ENCODE assay signal across 30 mouse cellular contexts in the genomic region with DNA sequence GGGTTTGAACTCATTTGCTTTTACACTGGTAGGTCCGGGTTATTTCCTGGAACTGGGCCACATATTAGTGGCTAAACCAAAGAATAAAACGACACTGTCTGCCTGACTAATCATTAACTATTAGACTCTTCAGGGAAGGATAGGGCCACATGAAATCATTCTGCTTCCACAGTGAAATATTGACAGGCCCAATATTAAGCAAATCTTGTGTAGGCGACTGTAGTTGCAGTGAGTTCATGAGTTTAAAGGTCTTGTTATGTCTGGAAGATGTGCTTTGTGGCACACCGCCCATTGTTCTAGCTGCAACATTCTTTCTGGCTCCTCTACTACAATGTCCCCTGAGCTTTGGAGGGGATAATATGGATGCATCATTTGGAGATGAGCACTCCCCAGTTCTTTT.
A peak's percentile ranks its signal among the peaks of the same experiment; 100 is the strongest.
DNase-seq lines count a peak whose midpoint lies in the region; ATAC-seq and TF ChIP-seq lines count a peak whose summit lies in the region.
"Had no signal": no experiment of that assay in that cellular context is flagged by ENCODE, and none has a peak within 500 bp of the region (broad histone marks: within the 10 kb centered on the region; RNA-seq: fewer than 3 reads in every experiment).

No protein-coding gene starts in this region.

- no peaks in the 10 kb centered on the region for H3K36me3 ChIP-seq in kidney, embryonic 15.5 days
- no peaks in the 10 kb centered on the region for H3K36me3 ChIP-seq in midbrain, embryonic 11.5 days (ENCODE audit: control insufficient read depth, insufficient read depth, low read length)
- H3K36me3 ChIP-seq in midbrain, postnatal 0 days (ENCODE audit: insufficient read depth, low read length) = no peaks in the 10 kb centered on the region
- no peaks in the 10 kb centered on the region for H3K36me3 ChIP-seq in liver, postnatal 0 days (replicated peaks; ENCODE audit: insufficient read depth, low read length)
- H3K36me3 ChIP-seq: embryonic facial prominence, embryonic 10.5 days; embryonic facial prominence, embryonic 15.5 days; heart, embryonic 15.5 days; hindbrain, embryonic 13.5 days; midbrain, embryonic 10.5 days; neural tube, embryonic 12.5 days had no signal

- TF ChIP-seq CTCF in midbrain, postnatal 0 days (IDR thresholded peaks at IDR 0.05) = no peak
- no peak for TF ChIP-seq CTCF in liver, postnatal 0 days (IDR thresholded peaks at IDR 0.05; ENCODE audit: low read depth)

- no peak overlapping the region for H3K4me2 ChIP-seq in kidney, embryonic 15.5 days
- no peak overlapping the region for H3K4me2 ChIP-seq in midbrain, embryonic 11.5 days
- no peak overlapping the region for H3K4me2 ChIP-seq in midbrain, postnatal 0 days (ENCODE audit: low read depth, low read length, poor library complexity, severe bottlenecking)
- no peak overlapping the region for H3K4me2 ChIP-seq in liver, postnatal 0 days (ENCODE audit: low read depth, low read length)
- H3K4me2 ChIP-seq: embryonic facial prominence, embryonic 15.5 days; forebrain, embryonic 13.5 days; heart, embryonic 15.5 days; hindbrain, embryonic 13.5 days; neural tube, embryonic 12.5 days had no signal

- H3K4me3 ChIP-seq in kidney, embryonic 15.5 days (replicated peaks) = no peak overlapping the region
- H3K4me3 ChIP-seq in midbrain, embryonic 11.5 days (ENCODE audit: low read depth, low read length) = no peak overlapping the region
- H3K4me3 ChIP-seq in midbrain, postnatal 0 days (ENCODE audit: low read depth, low read length) = no peak overlapping the region
- no peak overlapping the region for H3K4me3 ChIP-seq in liver, postnatal 0 days (ENCODE audit: low read depth, low read length)
- H3K4me3 ChIP-seq: embryonic facial prominence, embryonic 10.5 days; embryonic facial prominence, embryonic 15.5 days; forebrain, embryonic 13.5 days; heart, embryonic 15.5 days; hindbrain, embryonic 13.5 days; midbrain, embryonic 10.5 days; myocyte; neural tube, embryonic 12.5 days had no signal

- no peak for ATAC-seq in kidney, embryonic 15.5 days (replicated peaks; ENCODE audit: low FRiP score)
- no peak for ATAC-seq in midbrain, embryonic 11.5 days (ENCODE audit: low FRiP score)
- ATAC-seq in midbrain, postnatal 0 days (ENCODE audit: low FRiP score) = no peak
- peak; percentile 68 for ATAC-seq in liver, postnatal 0 days
- ATAC-seq: CD4-positive, CD25-positive, alpha-beta regulatory T cell, adult 4 months; forebrain, embryonic 13.5 days; midbrain, embryonic 16.5 days had no signal

- H3K27me3 ChIP-seq in kidney, embryonic 15.5 days = no peaks in the 10 kb centered on the region
- no peaks in the 10 kb centered on the region for H3K27me3 ChIP-seq in midbrain, embryonic 11.5 days (ENCODE audit: control insufficient read depth, insufficient read depth, low read length)
- H3K27me3 ChIP-seq in midbrain, postnatal 0 days (ENCODE audit: insufficient read depth, low read length) = no peaks in the 10 kb centered on the region
- no peaks in the 10 kb centered on the region for H3K27me3 ChIP-seq in liver, postnatal 0 days (ENCODE audit: insufficient read depth, low read length)
- H3K27me3 ChIP-seq: embryonic facial prominence, embryonic 15.5 days; forebrain, embryonic 13.5 days; heart, embryonic 15.5 days; hindbrain, embryonic 13.5 days; neural tube, embryonic 12.5 days had no signal

- H3K9ac ChIP-seq in kidney, embryonic 15.5 days = no peak overlapping the region
- no peak overlapping the region for H3K9ac ChIP-seq in midbrain, embryonic 11.5 days (ENCODE audit: low read length)
- H3K9ac ChIP-seq in midbrain, postnatal 0 days (replicated peaks; ENCODE audit: low read length, poor library complexity, severe bottlenecking) = no peak overlapping the region
- no peak overlapping the region for H3K9ac ChIP-seq in liver, postnatal 0 days (replicated peaks)
- H3K9ac ChIP-seq: embryonic facial prominence, embryonic 15.5 days; forebrain, embryonic 13.5 days; heart, embryonic 15.5 days; hindbrain, embryonic 13.5 days; neural tube, embryonic 12.5 days had no signal

- H3K4me1 ChIP-seq in kidney, embryonic 15.5 days = peaks cover 9% of the 10 kb centered on the region
- H3K4me1 ChIP-seq in midbrain, embryonic 11.5 days (ENCODE audit: control insufficient read depth, insufficient read depth, low read length) = peaks cover 2% of the 10 kb centered on the region; the same call in 1 of the 2 replicates
- 0 out of 2 replicates have a peak, but pooled peaks cover 3% of the 10 kb centered on the region for H3K4me1 ChIP-seq in midbrain, postnatal 0 days (ENCODE audit: insufficient read depth, low read length)
- H3K4me1 ChIP-seq in liver, postnatal 0 days (ENCODE audit: insufficient read depth) = peaks cover 3% of the 10 kb centered on the region; the same call in 1 of the 2 replicates
- H3K4me1 ChIP-seq: embryonic facial prominence, embryonic 15.5 days had no signal

- DNase-seq in kidney, adult 8-10 months = peak; percentile 47 to 74
- DNase-seq in midbrain, embryonic 11.5 days (ENCODE audit: low spot score, missing footprints) = peak; percentile 68
- no peak for DNase-seq in midbrain, postnatal 0 days (ENCODE audit: low spot score)
- DNase-seq in kidney, adult 9 months = peak; percentile 84
- peak; percentile 24 for DNase-seq in liver, postnatal 0 days
- DNase-seq in adrenal gland, adult 2 months = no peak
- DNase-seq in cerebellum, postnatal 14 days = no peak
- DNase-seq: adrenal gland, adult 8-10 months; cerebellum, adult 2 months; cerebellum, postnatal 25 days; gastrocnemius, postnatal 14 days; heart, postnatal 36 days; layer of hippocampus, postnatal 36 days; left cerebral cortex, postnatal 4 days; lung, adult 2 months; right cerebral cortex, adult 18-20 months; spleen, adult 18-20 months; thymus, adult 2 months; thymus, postnatal 4 days had no signal

- H3K9me3 ChIP-seq in kidney, embryonic 15.5 days (replicated peaks) = no peaks in the 10 kb centered on the region
- H3K9me3 ChIP-seq in midbrain, embryonic 11.5 days (ENCODE audit: control insufficient read depth, low read length) = no peaks in the 10 kb centered on the region
- no peaks in the 10 kb centered on the region for H3K9me3 ChIP-seq in midbrain, postnatal 0 days (ENCODE audit: low read length)
- no peaks in the 10 kb centered on the region for H3K9me3 ChIP-seq in liver, postnatal 0 days (ENCODE audit: low read length)
- H3K9me3 ChIP-seq: embryonic facial prominence, embryonic 10.5 days; embryonic facial prominence, embryonic 15.5 days; forebrain, embryonic 13.5 days; heart, embryonic 15.5 days; hindbrain, embryonic 13.5 days; midbrain, embryonic 10.5 days; neural tube, embryonic 12.5 days had no signal

- no peak overlapping the region for H3K27ac ChIP-seq in kidney, embryonic 15.5 days
- no peak overlapping the region for H3K27ac ChIP-seq in midbrain, embryonic 11.5 days (ENCODE audit: low read depth, low read length)
- H3K27ac ChIP-seq in midbrain, postnatal 0 days (ENCODE audit: low read depth, low read length) = no peak overlapping the region
- H3K27ac ChIP-seq in liver, postnatal 0 days (ENCODE audit: low read depth) = no peak overlapping the region
- H3K27ac ChIP-seq: embryonic facial prominence, embryonic 10.5 days; embryonic facial prominence, embryonic 15.5 days; forebrain, embryonic 13.5 days; heart, embryonic 15.5 days; hindbrain, embryonic 13.5 days; midbrain, embryonic 10.5 days; neural tube, embryonic 12.5 days had no signal

- WGBS in kidney, embryonic 15.5 days = 74% methylated on average over 4 of the region's 4 CpGs
- 87% methylated on average over 4 of the region's 4 CpGs for WGBS in midbrain, embryonic 11.5 days
- WGBS in midbrain, postnatal 0 days = 91% methylated on average over 4 of the region's 4 CpGs
- 50% methylated on average over 4 of the region's 4 CpGs for WGBS in liver, postnatal 0 days (ENCODE audit: insufficient replicate concordance)

- TF ChIP-seq EP300 in liver, postnatal 0 days (IDR thresholded peaks at IDR 0.05; ENCODE audit: low read depth) = 0 out of 2 replicates have a peak, but pooled peaks have one; percentile 14

Comparison
In these comparisons a context has a peak if more than half of its experiments do, and no peak if none do; other contexts are left out.
1. DNase-seq: peak in kidney, adult 8-10 months (2 of 2), midbrain, embryonic 11.5 days (single experiment), kidney, adult 9 months (single experiment) and liver, postnatal 0 days (single experiment); none in midbrain, postnatal 0 days (single experiment), adrenal gland, adult 2 months (single experiment) and cerebellum, postnatal 14 days (0 of 2).